Mouse (Mus musculus) left cerebral cortex, postnatal 36 days (tissue): ENCODE data around the gene Dhdh. TPM values are rescaled to one million over a fixed set of nuclear protein-coding genes. Genes with fewer than 3 reads are reported as not detected.
"Not testable (repeated sequence)": the region's sequence is repeated elsewhere in the genome, so short reads cannot be mapped to it uniquely, and the experiment has no call there.

Experiments
- DNase-seq, 2 experiments: peaks; one replicate each; pipeline ENCODE4 v3.0.0; 2021 to 2022; ENCODE audit warnings: low spot score in 2 of 2, mixed read lengths in 1 of 2
- intact Hi-C: fragments of 180-260 bp; cut with DNase I; formaldehyde crosslinking; loops from one replicate; pipeline ENCODE4 v1.15.1; 2025
- total RNA-seq, 2 experiments: library from RNA; stranded (reverse); gene quantifications; 2 replicates each; pipeline ENCODE4 v1.2.3; 2021

The Dhdh gene
- total RNA-seq, 2 experiments from 2014 or later: 4.0 to 4.8 TPM

DNA sequence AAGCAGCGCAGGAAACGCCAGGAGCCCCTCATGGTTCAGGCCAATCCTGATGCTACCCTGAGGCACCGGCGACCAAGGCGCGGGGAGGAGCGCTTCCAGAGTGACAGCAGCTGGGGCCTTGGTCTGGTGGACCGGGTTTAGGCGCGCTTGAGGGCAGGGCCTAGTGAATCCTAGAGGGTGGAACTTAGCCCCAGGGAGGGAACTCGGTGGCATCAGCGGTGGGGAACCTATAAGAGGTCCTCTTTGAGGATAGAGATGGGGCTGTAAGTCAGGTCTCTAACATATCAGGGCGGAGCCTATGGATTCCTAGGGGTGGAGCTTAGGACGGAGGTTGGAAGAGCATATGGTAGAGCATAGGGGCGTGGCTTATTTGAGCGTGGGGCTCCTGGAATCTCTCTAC, 26.8 kb upstream of the Dhdh start:
- intact Hi-C loops: no loop called here
- DNase-seq: no peak

DNA sequence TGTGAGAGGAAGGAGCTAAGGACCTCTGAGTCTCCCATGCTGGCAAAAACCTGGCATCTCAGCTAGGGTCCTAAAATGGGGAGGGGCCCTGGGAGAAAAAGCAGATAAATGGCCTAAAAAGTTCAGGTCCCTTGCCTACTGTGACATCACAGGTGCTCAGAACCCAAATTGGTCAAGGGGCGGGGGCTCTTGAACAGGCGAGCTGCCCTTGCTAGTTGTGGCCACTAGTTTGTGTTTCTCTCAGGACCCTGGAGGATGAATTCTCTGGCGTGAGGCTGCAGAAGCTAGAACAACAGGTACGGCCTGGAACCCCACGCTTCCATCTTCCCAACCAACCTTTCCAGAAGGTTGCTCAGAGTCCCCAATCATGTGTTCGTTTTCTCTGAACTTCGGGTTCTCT, 25.8 kb upstream of the Dhdh start:
- no peak for DNase-seq
- intact Hi-C loops: no loop called here

DNA sequence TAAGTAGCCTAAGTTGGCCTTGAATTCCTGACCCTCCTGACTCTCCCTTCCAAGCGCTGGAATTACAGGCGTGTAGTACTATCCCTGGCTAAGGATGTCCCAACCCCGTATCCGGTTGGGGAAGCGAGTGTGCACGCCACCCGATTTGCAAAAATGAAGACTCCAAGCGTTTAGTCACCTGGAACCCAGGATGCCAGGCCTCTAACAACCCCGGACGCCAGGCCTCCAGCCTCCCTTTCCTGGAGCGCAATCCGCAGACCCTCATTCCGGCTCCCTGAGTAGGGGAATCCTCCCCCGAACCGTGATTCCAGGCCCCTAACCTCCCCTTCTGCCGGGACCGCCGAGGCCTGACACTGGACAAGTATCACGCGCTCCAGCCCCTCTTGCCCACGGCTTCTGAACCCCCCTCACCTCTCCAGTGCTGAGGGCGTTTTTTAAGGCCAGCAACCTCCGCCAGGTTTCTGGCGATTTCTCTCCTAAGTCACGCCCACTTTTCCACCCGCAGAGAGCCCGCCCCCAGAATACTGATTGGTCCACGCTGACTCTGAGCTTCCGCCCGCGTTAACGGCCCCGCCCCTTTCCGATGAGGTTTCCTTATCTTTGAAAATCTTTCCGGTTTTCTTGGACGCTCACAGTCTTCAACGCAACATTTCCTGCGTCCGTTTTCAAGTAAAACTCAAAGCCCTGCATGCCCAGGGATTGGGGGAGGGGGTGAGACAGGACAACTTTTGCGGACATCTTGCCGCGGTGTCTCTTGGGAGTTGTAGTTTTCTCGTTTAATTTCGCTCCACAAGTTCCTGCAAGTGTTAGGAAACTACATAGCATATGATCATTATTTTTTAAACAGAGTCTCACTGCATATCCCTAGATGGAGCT, 21.5 kb upstream of the Dhdh start, which contains the start of gene Nucb1:
Gene Nucb1, minus strand, starts transcription at position 495 of the 876 bp plus-strand sequence.
- peak; percentile 86 to 90 for DNase-seq
- intact Hi-C loops: no loop called here

DNA sequence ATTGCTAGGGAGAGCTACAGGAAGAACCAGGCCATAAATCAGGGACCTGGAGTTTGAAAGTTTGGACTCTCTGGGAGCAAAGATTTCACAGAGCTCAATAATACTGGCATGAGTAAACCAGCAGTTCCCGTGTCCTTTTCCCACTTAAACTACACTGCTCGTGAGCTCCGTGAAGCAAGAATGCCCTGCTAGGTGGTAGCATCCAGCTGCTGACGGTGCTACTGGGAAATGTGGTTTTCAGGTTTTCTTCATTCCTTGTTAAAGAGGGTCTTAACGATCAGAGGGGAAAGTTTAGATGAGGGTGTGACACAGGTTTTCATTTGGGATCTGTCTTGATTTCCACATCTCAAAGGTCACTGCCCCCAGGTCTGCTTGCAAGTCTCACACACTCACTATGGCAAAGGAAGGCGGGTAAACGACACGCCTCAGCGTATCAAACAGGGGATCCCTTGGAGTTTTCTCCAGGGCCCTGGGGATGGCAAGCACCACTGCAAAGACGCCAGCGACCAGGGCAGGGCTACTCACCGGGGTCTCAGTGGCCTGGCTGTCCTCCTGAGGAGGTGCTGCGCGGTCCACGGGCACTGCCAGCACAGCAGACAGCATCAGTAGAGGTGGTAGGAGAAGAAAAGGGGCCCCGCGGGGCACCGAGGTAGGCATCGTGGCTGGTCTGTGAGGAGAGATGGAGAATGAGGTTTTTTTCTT, 20.7 kb upstream of the Dhdh start:
- intact Hi-C loops: no loop called here
- no peak for DNase-seq

DNA sequence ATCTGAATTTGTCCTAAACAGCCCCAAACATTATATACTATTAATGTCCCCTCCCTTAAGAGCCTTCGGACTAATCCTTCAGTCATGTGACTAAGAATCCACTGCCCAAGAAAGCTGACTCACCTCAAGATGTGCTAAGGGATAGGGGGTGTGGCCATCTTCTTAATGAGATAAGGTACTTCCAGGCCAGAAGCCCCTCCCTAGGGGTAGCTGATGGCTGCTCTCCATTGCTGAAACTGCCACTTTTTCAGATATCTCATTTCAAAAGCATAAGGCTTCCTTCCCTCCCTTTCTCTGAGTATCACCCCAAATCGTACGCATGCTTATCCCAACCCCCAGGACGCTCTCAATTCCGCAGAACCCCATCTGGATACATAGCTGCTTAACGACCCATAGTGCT, 20.0 kb upstream of the Dhdh start:
- intact Hi-C loops: no loop called here
- DNase-seq: no peak

DNA sequence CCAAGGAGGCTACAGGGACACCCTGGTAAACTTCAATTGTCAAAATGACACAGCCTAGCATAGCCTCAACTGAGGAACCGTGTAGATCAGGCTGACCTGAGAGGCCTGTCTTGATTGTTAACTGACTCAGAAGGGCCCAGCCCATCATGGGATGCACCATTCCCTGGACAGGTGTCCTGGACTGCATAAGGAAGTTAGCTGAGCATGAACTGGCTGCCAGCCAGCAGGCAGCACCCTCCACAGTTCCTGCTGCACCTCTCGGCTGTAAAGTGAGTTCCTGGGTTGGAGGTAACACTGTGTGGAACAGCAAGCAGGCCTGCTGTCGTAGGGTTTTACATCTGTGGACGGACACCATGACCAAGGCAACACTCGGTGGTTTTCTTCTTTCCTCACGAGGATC, 19.0 kb upstream of the Dhdh start:
- DNase-seq: no peak
- intact Hi-C loops: no loop called here

DNA sequence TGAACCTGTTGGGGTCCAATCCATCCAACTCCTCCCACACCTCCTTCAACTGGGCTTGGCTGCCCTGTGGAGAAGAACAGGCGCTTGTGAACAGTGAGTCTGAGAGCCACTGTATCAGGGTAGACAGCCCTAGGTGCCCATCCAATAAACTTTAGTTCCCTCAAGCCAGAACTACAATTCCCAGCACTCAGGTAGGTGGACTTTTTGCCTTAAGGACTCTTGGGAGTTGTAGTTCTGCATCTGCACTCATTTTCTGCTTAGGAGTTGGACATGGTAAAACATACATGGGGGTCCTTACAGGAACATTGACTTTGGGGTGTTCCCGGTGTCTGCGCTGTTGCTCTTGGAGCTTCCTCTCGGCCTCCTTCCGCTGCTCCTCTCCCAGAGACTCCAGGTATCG, 9.8 kb upstream of the Dhdh start:
- intact Hi-C loops: no loop called here
- DNase-seq: no peak

DNA sequence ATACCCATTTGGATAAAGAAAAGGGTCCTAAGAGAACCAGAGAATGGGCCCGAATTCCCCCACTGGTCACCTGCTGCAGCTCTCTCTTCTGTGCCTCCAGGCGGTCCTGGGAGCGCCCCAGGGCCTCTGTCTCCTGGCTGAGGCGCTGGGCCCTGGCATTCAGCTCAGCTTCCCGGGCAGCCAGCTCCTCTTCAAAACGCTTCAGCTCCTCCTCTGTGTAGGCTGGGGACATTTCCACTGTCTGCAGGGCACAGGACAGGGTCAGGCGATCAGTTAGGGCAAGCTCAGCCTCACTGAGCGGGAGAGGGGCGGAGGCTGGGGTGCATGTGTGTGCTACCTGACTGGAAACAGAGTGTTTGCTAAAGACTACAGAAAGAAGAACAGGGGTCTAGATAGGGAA, 5.9 kb upstream of the Dhdh start:
- DNase-seq: no peak
- intact Hi-C loops: no loop called here

DNA sequence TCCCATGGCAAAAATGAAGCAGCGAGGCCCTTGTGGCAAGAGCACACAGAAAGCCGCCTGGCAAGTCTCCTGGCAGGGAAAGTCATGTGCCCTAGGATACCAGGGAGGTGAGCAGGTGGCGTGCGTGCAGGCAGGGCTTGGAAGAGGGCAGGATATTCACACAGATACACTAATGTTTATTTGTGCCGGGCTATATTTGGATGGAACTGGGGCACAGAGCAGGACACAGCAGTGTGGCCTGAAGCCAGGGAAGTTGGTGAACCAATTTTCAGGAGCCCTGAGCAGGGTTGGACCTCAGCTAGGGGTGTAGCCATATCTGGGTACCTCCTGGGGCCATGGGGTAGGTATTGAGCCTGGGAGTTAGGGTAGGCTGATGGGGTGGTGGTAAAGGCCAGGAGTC, 4.3 kb upstream of the Dhdh start:
- no peak for DNase-seq
- intact Hi-C loops: no loop called here

DNA sequence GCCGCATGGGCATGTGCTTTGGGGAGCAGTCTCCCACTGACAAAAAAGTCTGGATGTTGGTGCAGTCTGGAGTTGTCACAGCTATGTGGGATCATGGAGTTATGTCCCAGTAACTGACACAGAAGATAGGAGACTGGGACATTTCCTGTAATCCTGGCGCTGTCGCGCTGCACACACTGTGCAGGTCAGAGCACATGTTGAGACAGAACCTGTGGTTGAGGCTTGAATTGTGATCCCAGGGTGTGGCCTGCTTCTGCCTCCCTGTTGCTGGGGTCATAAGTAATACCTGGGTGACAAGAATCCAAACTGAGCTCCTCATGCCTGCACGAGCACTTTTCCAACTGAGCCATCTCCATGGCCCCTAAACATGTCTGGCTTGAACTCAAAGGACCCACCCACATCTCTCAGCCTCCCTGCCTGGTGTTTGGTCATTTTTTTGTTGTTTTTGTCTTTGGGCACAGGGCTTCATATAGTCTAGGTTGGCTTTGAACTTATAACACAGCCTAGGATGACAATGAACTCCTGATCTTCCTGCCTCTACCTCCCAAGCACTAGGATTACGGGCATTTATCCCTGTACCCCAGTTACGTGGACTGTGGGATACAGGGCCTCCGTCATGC, 3.7 kb upstream of the Dhdh start:
- DNase-seq: no peak
- intact Hi-C loops: no loop called here

DNA sequence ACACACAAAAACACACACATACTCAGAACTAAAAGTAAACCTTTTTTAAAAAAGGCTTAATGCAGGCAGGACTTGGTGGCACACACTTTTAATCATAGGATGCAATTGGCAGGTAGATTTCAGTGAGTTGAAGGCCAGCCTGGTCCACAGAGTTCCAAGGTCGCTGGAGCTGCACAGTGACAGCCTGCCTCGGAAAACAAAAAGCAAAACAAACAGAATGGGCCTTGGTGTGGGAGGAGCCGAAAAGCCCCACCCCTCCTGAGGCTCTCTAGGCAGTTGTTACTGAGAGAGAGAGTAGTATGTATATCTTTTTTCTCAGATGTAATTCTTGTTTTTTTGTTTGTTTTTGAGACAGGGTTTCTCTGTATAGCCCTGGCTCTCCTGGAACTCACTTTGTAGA, 2.7 kb upstream of the Dhdh start:
- DNase-seq: no peak
- intact Hi-C loops: no loop called here

DNA sequence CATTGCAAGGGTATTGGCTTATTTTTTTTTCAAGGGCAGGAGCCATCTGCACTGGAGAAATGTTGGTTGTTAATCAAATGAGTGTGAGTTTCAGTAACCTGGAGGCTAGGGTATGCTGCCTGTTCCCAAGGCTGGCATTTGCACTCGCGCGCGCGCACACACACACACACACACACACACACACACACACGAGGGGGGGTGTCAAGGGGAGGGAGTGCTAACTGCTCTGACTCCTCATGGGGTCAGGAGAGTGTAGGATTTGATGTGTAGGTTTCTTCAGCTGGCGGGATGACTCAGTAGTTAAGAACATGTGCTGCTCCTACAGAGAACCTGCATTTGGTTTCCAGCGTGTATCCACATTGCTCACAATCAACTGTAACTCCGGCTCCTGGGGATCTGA, 2.2 kb upstream of the Dhdh start:
- intact Hi-C loops: no loop called here
- DNase-seq: no peak

DNA sequence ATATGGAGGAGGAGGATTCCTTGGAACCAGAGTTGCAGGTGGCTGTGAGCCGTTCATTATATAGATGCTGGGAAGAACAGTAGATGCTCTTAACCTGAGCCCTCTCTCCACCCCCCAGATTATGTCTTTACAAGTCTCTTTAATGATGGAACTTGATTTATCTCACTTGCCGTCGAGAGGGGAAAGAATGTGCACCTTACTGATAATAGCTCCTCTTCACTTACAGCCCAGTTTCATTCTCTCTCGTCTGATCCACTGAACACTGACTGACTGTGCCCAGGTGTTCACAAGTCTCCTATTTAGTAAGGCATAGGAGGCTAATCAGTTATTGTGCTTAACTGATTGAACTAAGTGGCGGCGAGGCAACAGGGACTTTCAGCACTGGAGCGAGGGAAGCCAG, 973 bp upstream of the Dhdh start:
- intact Hi-C loops: no loop called here
- DNase-seq: no peak

DNA sequence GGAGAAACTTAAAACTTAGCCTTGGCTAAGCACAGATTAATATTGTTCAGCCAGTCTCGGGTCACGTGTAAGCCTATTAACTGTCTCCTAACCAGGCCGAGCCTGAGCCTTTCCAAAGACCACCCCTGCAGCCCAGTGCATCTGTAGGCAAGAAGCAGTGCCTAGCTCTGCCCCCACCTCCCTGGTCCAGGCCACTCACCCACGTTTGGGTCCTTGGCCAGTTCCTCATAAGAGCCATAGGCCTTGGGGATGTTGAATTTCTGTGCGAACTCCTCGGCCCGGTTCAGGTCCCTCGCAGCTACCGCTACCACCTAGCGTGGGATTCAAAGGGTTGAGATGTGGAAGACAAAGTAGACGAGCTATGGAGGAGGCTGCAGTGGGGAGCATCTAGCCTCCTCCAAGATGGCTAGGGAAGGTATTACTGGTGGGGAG, 728 bp downstream of the Dhdh start:
- DNase-seq: no peak
- intact Hi-C loops: no loop called here

DNA sequence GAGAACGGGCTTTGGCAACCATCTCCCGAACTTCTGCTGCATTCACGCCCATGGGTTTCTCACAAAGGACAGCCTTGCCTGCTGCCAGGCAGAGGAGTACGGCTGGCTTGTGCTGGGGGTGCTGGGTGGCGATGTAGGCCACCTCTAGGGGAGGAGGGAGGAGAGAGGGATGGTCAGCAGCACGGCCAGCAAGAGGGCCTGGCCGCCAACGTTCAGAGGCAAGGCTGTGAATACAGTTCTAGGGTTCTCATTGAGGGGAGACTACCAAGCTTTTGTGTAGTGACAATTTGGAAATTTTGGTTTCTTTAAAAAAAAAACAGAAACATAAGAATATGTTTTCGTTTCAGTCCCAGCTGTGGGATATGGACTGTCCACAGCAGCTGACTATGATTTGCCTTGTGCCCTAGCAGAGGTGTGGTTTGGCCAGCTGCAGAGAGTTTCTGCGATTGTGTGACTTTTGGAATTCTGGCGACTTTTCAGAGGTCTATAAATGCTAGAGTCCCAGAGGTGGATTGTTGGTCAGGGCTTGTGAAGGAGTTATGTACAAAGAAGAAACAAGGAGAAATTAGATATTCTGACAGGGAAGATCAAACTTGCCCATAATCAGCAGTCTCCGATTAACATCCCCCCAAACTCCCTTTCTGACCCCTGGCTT, 1.7 kb downstream of the Dhdh start, which contains the start of gene Gm45808:
Gene Gm45808, minus strand, starts transcription at position 51 of the 655 bp plus-strand sequence.
- no peak for DNase-seq
- intact Hi-C loops: no loop called here

DNA sequence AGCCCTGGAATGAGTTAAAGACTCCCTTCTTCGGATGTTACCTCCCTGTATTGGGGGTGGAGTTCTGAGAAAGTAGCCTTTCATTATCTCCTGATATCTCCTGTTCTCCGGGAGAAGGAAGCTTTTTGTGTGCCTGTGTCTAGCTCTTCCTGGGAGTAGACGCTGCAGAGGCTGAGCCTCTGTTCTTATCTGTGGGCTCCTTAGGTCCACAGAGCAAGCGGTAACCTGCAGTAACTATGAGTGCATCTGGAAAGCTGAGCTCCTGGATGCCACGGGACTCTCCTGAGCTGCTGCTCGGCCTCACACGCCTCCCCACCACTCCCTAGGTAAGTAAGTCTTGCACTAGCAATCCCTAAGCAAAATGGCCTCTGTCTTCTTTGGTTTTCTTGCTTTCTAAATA, 2.4 kb downstream of the Dhdh start:
- DNase-seq: no peak
- intact Hi-C loops: no loop called here

DNA sequence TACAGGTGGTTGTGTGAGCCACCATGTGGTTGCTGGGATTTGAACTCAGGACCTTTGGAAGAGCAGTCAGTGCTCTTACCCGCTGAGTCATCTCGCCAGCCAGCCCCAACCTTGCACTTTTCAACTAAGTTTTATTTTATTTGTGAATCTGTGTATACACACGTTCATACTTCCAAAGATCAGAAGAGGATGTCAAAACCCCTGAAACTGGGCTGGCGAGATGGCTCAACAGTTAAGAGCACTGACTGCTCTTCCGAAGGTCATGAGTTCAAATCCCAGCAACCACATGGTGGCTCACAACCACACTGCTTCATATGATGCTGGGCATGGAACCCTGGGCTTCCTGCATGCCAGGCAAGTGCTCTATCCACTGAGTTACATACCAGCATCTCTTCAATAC, 3.6 kb downstream of the Dhdh start:
- DNase-seq, intact Hi-C loops: not testable (repeated sequence)

DNA sequence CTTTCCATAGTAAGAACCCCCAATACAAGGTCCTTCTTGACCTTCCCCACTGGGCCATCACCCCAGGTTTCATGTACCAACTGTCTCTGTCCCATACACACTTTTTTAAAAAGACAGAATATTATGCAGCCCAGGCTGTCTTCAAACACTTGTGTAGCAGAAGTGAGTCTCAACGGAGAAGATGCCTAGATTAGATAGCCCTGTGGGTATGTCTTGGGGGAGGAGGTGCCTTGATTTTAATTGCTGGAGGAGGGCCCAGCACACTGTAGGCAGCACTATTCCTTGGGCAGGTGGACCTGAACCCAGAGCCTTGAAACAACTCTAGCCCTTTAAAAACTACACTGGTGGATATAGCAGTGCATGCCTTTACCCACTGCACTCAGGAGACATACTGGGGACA, 6.4 kb downstream of the Dhdh start:
- intact Hi-C loops: no loop called here
- DNase-seq: no peak

DNA sequence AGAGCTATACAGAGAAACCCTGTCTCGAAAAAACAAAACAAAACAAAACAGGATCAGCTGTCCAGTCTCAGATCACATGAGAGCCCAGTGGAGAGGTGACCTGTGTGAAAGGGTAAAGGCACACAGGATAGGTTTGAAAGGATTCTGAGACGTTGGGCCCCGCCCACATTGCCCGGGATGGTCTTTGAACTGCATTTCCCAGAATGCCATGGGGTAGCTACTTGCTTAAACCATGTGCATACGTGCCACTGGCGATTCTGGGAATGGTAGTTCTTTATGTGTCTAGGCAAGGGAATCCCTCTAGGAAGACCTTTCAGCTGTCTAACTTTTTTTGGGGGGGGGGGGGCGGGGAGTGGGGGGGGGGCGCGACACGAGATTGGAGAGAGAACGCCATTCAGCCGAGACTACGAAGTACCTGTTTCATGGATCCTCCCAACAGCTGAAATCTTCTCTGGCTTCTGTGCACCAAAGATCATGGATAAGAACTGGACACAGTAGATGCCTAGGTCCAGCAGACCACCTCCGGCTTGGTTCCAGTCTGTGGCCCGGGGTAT, 7.2 kb downstream of the Dhdh start, which contains the start of gene Tulp2:
Gene Tulp2, plus strand, starts transcription at position 504 of the 554 bp plus-strand sequence.
- peak; percentile 45 to 48 for DNase-seq
- intact Hi-C loops: no loop called here

DNA sequence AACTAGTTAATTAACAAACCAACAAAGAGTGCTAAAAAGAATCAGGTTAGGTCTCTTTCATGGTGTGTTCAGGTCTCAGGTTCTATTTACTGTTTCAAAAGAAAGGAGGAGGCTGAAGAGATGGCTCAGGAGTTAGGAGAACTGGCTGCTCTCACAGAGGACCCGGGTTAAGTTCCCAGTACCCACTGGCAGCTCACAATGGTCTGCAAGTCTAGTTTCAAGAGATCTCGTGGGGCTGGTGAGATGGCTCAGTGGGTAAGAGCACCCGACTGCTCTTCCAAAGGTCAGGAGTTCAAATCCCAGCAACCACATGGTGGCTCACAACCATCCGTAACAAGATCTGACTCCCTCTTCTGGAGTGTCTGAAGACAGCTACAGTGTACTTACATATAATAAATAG, 8.3 kb downstream of the Dhdh start:
- intact Hi-C loops, DNase-seq: not testable (repeated sequence)
